Mouse (Mus musculus): Measurements from ENCODE around the gene Ube2g2. TPM values are rescaled to one million over a fixed set of nuclear protein-coding genes. Genes with fewer than 3 reads are reported as not detected.

Gene Ube2g2
- polyA plus RNA-seq, 1 experiment from 2014 or later = 65.6 TPM

DNA sequence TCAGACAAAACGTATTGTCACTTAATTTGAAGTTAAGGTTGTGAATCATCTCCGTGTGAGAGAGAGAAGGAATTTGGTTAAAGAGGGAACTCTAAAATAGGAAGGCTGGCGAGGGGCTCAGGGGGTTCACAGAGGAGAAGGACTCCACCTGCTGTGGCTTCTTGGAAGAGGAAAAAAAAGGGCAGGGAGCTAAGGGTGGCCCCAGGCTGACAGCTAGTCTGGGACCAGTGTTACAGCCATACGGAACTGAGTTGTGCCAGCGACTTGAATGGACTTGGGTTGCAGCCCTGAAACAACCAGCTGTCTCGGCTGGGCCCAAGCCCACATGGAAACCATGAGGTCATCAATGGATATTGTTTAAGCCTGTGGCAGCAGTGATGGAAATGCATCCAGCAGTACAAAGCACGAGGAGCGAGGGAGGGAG lies 1.0 kb downstream of the Ube2g2 start:
- ATAC-seq (peak; percentile 31), DNase-seq (ENCODE audit: low spot score) (peak; percentile 89)
- Histone ChIP-seq H3K27ac (ENCODE audit: low read length) (peak overlapping the region; percentile 96), H3K4me3 (ENCODE audit: low read depth, low read length) (peak overlapping the region; percentile 96), H3K9me3 (ENCODE audit: low read length) (no peaks in the 10 kb centered on the region), H3K36me3 (ENCODE audit: insufficient read depth, low read length) (no peaks in the 10 kb centered on the region), H3K4me1 (ENCODE audit: insufficient read depth, low read depth, low read length) (peaks cover 41% of the 10 kb centered on the region), H3K27me3 (replicated peaks; ENCODE audit: insufficient read depth, low read length) (no peaks in the 10 kb centered on the region), H3K9ac (replicated peaks; ENCODE audit: low read depth) (peak overlapping the region; percentile 97), H3K4me2 (replicated peaks; ENCODE audit: low read depth, low read length) (peak overlapping the region; percentile 93)
- WGBS = 7% methylated on average over 8 of the region's 8 CpGs
- no peak for TF ChIP-seq EP300 (IDR thresholded peaks at IDR 0.05)
- TF ChIP-seq CTCF (IDR thresholded peaks at IDR 0.05) = peak; percentile 17; the same call in 1 of the 2 replicates

DNA sequence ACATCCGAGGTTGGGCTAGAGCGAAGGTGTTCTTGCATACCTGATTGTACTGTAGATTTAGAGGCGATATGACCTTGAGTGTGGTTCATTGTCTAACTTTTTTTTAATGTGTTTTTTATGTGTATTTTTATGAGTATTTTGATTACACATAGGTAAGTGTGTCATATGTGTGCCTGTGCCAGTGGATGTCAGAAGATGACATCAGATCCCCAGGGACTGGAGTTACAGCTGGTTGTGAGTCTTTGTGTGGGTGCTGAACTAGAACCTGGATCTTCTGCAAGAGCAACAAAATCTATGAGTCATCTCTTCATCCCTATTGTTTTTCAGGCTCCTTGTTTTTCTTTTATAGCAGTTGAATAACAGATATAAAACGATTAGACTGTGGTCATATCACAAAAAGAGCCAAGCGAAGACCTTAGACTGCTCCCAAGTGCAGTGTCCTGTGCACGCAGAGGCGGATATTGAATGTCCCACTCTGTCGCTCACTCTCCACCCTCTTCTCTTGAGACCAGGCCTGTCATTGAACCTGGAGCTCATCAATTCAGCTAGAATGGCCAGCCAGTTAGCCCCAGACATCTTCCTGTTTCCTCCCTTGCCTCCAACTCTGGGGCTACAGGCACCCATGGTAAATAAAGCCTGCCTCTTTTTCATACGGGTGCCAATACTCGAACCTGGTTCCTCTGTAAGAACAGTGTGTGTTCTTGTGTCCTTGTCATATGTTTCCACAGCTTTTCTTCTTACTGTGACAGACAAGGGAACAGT lies 1.7 kb downstream of the Ube2g2 start:
- no peaks in the 10 kb centered on the region for H3K36me3 ChIP-seq (ENCODE audit: insufficient read depth, low read length)
- no peak overlapping the region; the same call in 1 of the 2 replicates for H3K9ac ChIP-seq (replicated peaks; ENCODE audit: low read depth)
- H3K4me2 ChIP-seq (replicated peaks; ENCODE audit: low read depth, low read length) = peak overlapping the region; percentile 93
- no peaks in the 10 kb centered on the region for H3K27me3 ChIP-seq (replicated peaks; ENCODE audit: insufficient read depth, low read length)
- peaks cover 41% of the 10 kb centered on the region for H3K4me1 ChIP-seq (ENCODE audit: insufficient read depth, low read depth, low read length)
- H3K9me3 ChIP-seq (ENCODE audit: low read length) = no peaks in the 10 kb centered on the region
- 85% methylated on average over 10 of the region's 10 CpGs for WGBS
- TF ChIP-seq EP300 (IDR thresholded peaks at IDR 0.05) (no peak), CTCF (IDR thresholded peaks at IDR 0.05) (no peak)
- DNase-seq (ENCODE audit: low spot score) (no peak), ATAC-seq (no peak)
- no peak overlapping the region for H3K4me3 ChIP-seq (ENCODE audit: low read depth, low read length)
- peak overlapping the region; percentile 96 for H3K27ac ChIP-seq (ENCODE audit: low read length)

- DNase-seq (ENCODE audit: low spot score) (peak; percentile 91), ATAC-seq (peak; percentile 54)
- Histone ChIP-seq H3K4me3 (ENCODE audit: low read depth, low read length) (no peak overlapping the region), H3K9me3 (ENCODE audit: low read length) (no peaks in the 10 kb centered on the region), H3K27me3 (replicated peaks; ENCODE audit: insufficient read depth, low read length) (no peaks in the 10 kb centered on the region), H3K4me2 (replicated peaks; ENCODE audit: low read depth, low read length) (peak overlapping the region; percentile 15; the same call in 1 of the 2 replicates), H3K36me3 (ENCODE audit: insufficient read depth, low read length) (no peaks in the 10 kb centered on the region), H3K9ac (replicated peaks; ENCODE audit: low read depth) (no peak overlapping the region; the same call in 1 of the 2 replicates), H3K4me1 (ENCODE audit: insufficient read depth, low read depth, low read length) (peaks cover 41% of the 10 kb centered on the region), H3K27ac (ENCODE audit: low read length) (peak overlapping the region; percentile 96)
- peak; percentile 90 for TF ChIP-seq EP300 (IDR thresholded peaks at IDR 0.05)
- no peak for TF ChIP-seq CTCF (IDR thresholded peaks at IDR 0.05)
- WGBS = 32% methylated on average over 7 of the region's 7 CpGs
These were observed 2.5 kb downstream of the Ube2g2 start for GRCm38 (mm10) chr10:77624570-77624995.

GRCm38 (mm10) chr10:77626036-77626435 lies 4.0 kb downstream of the Ube2g2 start:
- WGBS = 65% methylated on average over 7 of the region's 7 CpGs
- H3K9me3 ChIP-seq (ENCODE audit: low read length) = no peaks in the 10 kb centered on the region
- no peak overlapping the region for H3K9ac ChIP-seq (replicated peaks; ENCODE audit: low read depth)
- peak overlapping the region; percentile 69 for H3K27ac ChIP-seq (ENCODE audit: low read length)
- H3K4me1 ChIP-seq (ENCODE audit: insufficient read depth, low read depth, low read length) = peaks cover 41% of the 10 kb centered on the region
- 0 out of 2 replicates have a peak, but pooled peaks have one; percentile 8 for TF ChIP-seq EP300 (IDR thresholded peaks at IDR 0.05)
- no peak for TF ChIP-seq CTCF (IDR thresholded peaks at IDR 0.05)
- DNase-seq (ENCODE audit: low spot score) (peak; percentile 77), ATAC-seq (no peak)
- H3K4me3 ChIP-seq (ENCODE audit: low read depth, low read length) = no peak overlapping the region
- no peaks in the 10 kb centered on the region for H3K36me3 ChIP-seq (ENCODE audit: insufficient read depth, low read length)
- H3K27me3 ChIP-seq (replicated peaks; ENCODE audit: insufficient read depth, low read length) = no peaks in the 10 kb centered on the region
- H3K4me2 ChIP-seq (replicated peaks; ENCODE audit: low read depth, low read length) = no peak overlapping the region

GRCm38 (mm10) chr10:77626591-77626990 lies 4.5 kb downstream of the Ube2g2 start:
- Histone ChIP-seq H3K27me3 (replicated peaks; ENCODE audit: insufficient read depth, low read length) (no peaks in the 10 kb centered on the region), H3K4me2 (replicated peaks; ENCODE audit: low read depth, low read length) (no peak overlapping the region), H3K36me3 (ENCODE audit: insufficient read depth, low read length) (no peaks in the 10 kb centered on the region), H3K27ac (ENCODE audit: low read length) (peak overlapping the region; percentile 69), H3K4me3 (ENCODE audit: low read depth, low read length) (no peak overlapping the region), H3K9me3 (ENCODE audit: low read length) (no peaks in the 10 kb centered on the region), H3K4me1 (ENCODE audit: insufficient read depth, low read depth, low read length) (peaks cover 37% of the 10 kb centered on the region), H3K9ac (replicated peaks; ENCODE audit: low read depth) (no peak overlapping the region)
- DNase-seq (ENCODE audit: low spot score) = peak; percentile 50
- TF ChIP-seq EP300 (IDR thresholded peaks at IDR 0.05) (no peak), CTCF (IDR thresholded peaks at IDR 0.05) (no peak)
- ATAC-seq = no peak
- WGBS = 40% methylated on average over 7 of the region's 7 CpGs

DNA sequence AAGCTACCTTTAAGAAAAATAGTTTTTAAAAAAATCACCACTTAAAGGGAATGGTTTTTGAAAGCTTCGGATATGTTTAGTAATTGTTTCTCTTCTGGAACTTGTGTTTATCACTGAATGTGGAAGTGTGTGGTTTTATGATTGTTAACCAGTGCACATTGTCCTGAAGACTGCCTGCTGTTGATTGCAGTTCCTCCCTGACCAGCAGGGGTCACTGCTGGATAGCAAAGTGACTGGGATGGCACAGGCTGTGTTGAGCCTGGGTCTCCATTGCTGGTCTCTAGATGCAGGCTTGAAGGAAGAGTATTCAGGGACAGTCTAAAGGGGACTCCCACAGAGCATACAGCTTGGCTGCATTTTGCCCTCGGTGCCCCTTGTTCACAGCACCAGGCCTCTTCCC lies 5.4 kb downstream of the Ube2g2 start:
- H3K9me3 ChIP-seq (ENCODE audit: low read length) = no peaks in the 10 kb centered on the region
- 35% methylated on average over 2 of the region's 2 CpGs for WGBS
- H3K27me3 ChIP-seq (replicated peaks; ENCODE audit: insufficient read depth, low read length) = no peaks in the 10 kb centered on the region
- 0 out of 2 replicates have a peak, but pooled peaks cover under 1% of the 10 kb centered on the region for H3K36me3 ChIP-seq (ENCODE audit: insufficient read depth, low read length)
- no peak for TF ChIP-seq EP300 (IDR thresholded peaks at IDR 0.05)
- peak; percentile 99 for TF ChIP-seq CTCF (IDR thresholded peaks at IDR 0.05)
- no peak overlapping the region for H3K4me2 ChIP-seq (replicated peaks; ENCODE audit: low read depth, low read length)
- no peak overlapping the region for H3K4me3 ChIP-seq (ENCODE audit: low read depth, low read length)
- peak; percentile 48 for ATAC-seq
- DNase-seq (ENCODE audit: low spot score) = peak; percentile 83
- no peak overlapping the region for H3K9ac ChIP-seq (replicated peaks; ENCODE audit: low read depth)
- peaks cover 34% of the 10 kb centered on the region for H3K4me1 ChIP-seq (ENCODE audit: insufficient read depth, low read depth, low read length)
- no peak overlapping the region for H3K27ac ChIP-seq (ENCODE audit: low read length)

Data from lung, postnatal 0 days (tissue).